In the genomic region with DNA sequence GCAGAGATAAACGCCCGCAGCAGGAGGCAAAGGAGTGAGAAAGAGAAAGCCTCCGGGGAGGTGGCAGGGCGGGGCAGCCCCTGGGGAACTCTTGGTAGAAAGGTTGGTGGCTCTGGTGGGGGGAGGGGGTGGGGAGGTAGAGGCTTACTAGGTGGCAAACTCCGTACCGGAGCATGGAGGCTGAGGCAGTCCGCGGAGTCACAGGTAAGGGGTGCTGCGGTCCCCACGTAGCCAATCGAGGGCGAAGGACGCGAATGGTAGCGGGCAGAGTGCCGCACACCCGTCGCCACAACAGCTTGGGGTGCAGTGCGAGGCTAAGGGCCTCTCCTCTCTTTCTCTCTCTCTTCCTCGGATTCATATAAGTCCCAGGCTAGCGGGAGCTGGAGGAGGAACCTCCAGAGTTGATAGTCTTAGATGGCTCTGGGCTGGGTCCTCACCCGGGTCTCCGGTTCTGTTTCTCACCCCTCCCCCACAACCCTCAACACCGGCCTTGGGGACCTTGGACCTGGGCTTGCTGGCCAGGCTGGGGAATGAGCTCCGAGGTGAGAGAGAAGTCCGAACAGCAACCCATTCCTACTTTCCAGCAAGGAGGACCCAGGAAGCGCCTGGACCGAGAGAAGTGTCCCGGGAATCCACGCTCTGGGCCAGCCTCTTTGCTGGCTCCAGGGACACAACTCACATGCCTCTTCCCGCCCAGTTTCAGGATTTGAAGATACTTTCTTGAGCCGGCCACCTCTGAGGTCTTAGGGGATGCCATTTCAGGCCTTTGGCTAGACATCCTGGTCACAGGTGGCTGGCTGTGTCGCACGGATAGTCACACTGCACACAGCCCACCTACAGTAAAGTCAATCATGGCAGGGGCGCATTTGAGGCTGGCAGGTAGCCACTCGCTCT, we compare ENCODE assay signal across 8 mouse cellular contexts. TPM values are rescaled to one million over a fixed set of nuclear protein-coding genes. Genes with fewer than 3 reads are reported as not detected.
DNase-seq lines count a peak whose midpoint lies in the region; ATAC-seq and TF ChIP-seq lines count a peak whose summit lies in the region.

No protein-coding gene starts in this region.

- 3% methylated on average over 36 of the region's 36 CpGs for WGBS in heart, embryonic 11.5 days (ENCODE audit: insufficient replicate concordance)
- 15% methylated on average over 36 of the region's 36 CpGs for WGBS in bone marrow, adult 2 months
- WGBS in hindbrain, postnatal 0 days: 7% methylated on average over 36 of the region's 36 CpGs
- 10% methylated on average over 35 of the region's 36 CpGs for WGBS in liver, embryonic 12.5 days (ENCODE audit: insufficient replicate concordance)
- WGBS in neural tube, embryonic 14.5 days: 6% methylated on average over 27 of the region's 36 CpGs

- no peaks in the 10 kb centered on the region for H3K9me3 ChIP-seq in heart, embryonic 11.5 days (replicated peaks; ENCODE audit: control insufficient read depth, low read length)
- no peaks in the 10 kb centered on the region for H3K9me3 ChIP-seq in hindbrain, postnatal 0 days (ENCODE audit: low read length)
- H3K9me3 ChIP-seq in liver, embryonic 12.5 days (replicated peaks): no peaks in the 10 kb centered on the region
- no peaks in the 10 kb centered on the region for H3K9me3 ChIP-seq in neural tube, embryonic 14.5 days (ENCODE audit: control insufficient read depth, low read length)

- TF ChIP-seq POLR2A in bone marrow, adult 2 months (IDR thresholded peaks at IDR 0.05; ENCODE audit: borderline replicate concordance, control insufficient read depth, low read depth, low read length): peak; percentile 70; the same call in 1 of the 2 replicates

- no peaks in the 10 kb centered on the region for H3K36me3 ChIP-seq in heart, embryonic 11.5 days (ENCODE audit: control insufficient read depth, insufficient read depth, low read length)
- H3K36me3 ChIP-seq in hindbrain, postnatal 0 days (ENCODE audit: insufficient read depth, low read length): no peaks in the 10 kb centered on the region
- H3K36me3 ChIP-seq in liver, embryonic 12.5 days: no peaks in the 10 kb centered on the region
- H3K36me3 ChIP-seq in neural tube, embryonic 14.5 days (ENCODE audit: control insufficient read depth, insufficient read depth, low read length): no peaks in the 10 kb centered on the region

- H3K4me1 ChIP-seq in heart, embryonic 11.5 days (ENCODE audit: control insufficient read depth, insufficient read depth, low read length): peaks cover 3% of the 10 kb centered on the region; the same call in 1 of the 2 replicates
- H3K4me1 ChIP-seq in bone marrow, adult 2 months (ENCODE audit: control insufficient read depth, insufficient read depth, low read length): no peaks in the 10 kb centered on the region; the same call in 1 of the 2 replicates
- H3K4me1 ChIP-seq in hindbrain, postnatal 0 days (ENCODE audit: insufficient read depth, low read length): peaks cover 13% of the 10 kb centered on the region
- H3K4me1 ChIP-seq in liver, embryonic 12.5 days: peaks cover 9% of the 10 kb centered on the region
- H3K4me1 ChIP-seq in neural tube, embryonic 14.5 days (ENCODE audit: control insufficient read depth, insufficient read depth, low read length): peaks cover 7% of the 10 kb centered on the region

- no peak for TF ChIP-seq CTCF in bone marrow, adult 2 months (IDR thresholded peaks at IDR 0.05; ENCODE audit: control insufficient read depth, insufficient read depth, low read length)
- TF ChIP-seq CTCF in hindbrain, postnatal 0 days (IDR thresholded peaks at IDR 0.05; ENCODE audit: low read depth): no peak

- DNase-seq in heart, adult 11 months: no peak
- DNase-seq in hindbrain, postnatal 0 days (ENCODE audit: low spot score): no peak
- DNase-seq in urinary bladder, postnatal 36 days (ENCODE audit: low spot score in 2 of 2): no peak
- no peak for DNase-seq in cerebellum, adult 11 months

- H3K27ac ChIP-seq in heart, embryonic 11.5 days (ENCODE audit: low read depth, low read length): no peak overlapping the region
- H3K27ac ChIP-seq in bone marrow, adult 2 months (ENCODE audit: control insufficient read depth, insufficient read depth, low read depth, low read length, poor library complexity): peak overlapping the region; percentile 74
- no peak overlapping the region for H3K27ac ChIP-seq in hindbrain, postnatal 0 days
- no peak overlapping the region for H3K27ac ChIP-seq in liver, embryonic 12.5 days
- no peak overlapping the region for H3K27ac ChIP-seq in neural tube, embryonic 14.5 days (ENCODE audit: low read depth, low read length)

- ATAC-seq in heart, embryonic 11.5 days (replicated peaks; ENCODE audit: insufficient number of reproducible peaks, low FRiP score, low TSS enrichment): no peak
- ATAC-seq in hindbrain, postnatal 0 days: peak; percentile 49; the same call in 1 of the 2 replicates
- ATAC-seq in liver, embryonic 12.5 days: peak; percentile 15; the same call in 1 of the 2 replicates
- ATAC-seq in neural tube, embryonic 14.5 days (ENCODE audit: low read depth): no peak

- H3K27me3 ChIP-seq in heart, embryonic 11.5 days (ENCODE audit: control insufficient read depth, insufficient read depth, low read length): peaks cover 10% of the 10 kb centered on the region; the same call in 1 of the 2 replicates
- no peaks in the 10 kb centered on the region for H3K27me3 ChIP-seq in hindbrain, postnatal 0 days (ENCODE audit: insufficient read depth, low read length)
- H3K27me3 ChIP-seq in liver, embryonic 12.5 days (replicated peaks): peaks cover 10% of the 10 kb centered on the region
- H3K27me3 ChIP-seq in neural tube, embryonic 14.5 days (ENCODE audit: control insufficient read depth, insufficient read depth, low read length): peaks cover 3% of the 10 kb centered on the region; the same call in 1 of the 2 replicates

- H3K4me2 ChIP-seq in heart, embryonic 11.5 days: peak overlapping the region; percentile 93
- H3K4me2 ChIP-seq in hindbrain, postnatal 0 days (ENCODE audit: low read depth, low read length): peak overlapping the region; percentile 63
- H3K4me2 ChIP-seq in liver, embryonic 12.5 days: peak overlapping the region; percentile 83
- peak overlapping the region; percentile 48 for H3K4me2 ChIP-seq in neural tube, embryonic 14.5 days (ENCODE audit: low read depth, low read length)

- peak overlapping the region; percentile 46 for H3K4me3 ChIP-seq in heart, embryonic 11.5 days (ENCODE audit: low read depth, low read length)
- peak overlapping the region; percentile 82 for H3K4me3 ChIP-seq in bone marrow, adult 2 months (replicated peaks; ENCODE audit: control insufficient read depth, low read depth, low read length)
- H3K4me3 ChIP-seq in hindbrain, postnatal 0 days (ENCODE audit: low read length): peak overlapping the region; percentile 28
- peak overlapping the region; percentile 54 for H3K4me3 ChIP-seq in liver, embryonic 12.5 days
- H3K4me3 ChIP-seq in neural tube, embryonic 14.5 days (ENCODE audit: low read depth, low read length): peak overlapping the region; percentile 15

- H3K9ac ChIP-seq in heart, embryonic 11.5 days (ENCODE audit: low read depth, low read length): peak overlapping the region; percentile 58; the same call in 1 of the 2 replicates
- H3K9ac ChIP-seq in hindbrain, postnatal 0 days (replicated peaks; ENCODE audit: low read length): no peak overlapping the region
- peak overlapping the region; percentile 32 for H3K9ac ChIP-seq in liver, embryonic 12.5 days
- 0 out of 2 replicates have a peak overlapping the region, but pooled peaks have one; percentile 25 for H3K9ac ChIP-seq in neural tube, embryonic 14.5 days (replicated peaks; ENCODE audit: low read depth, low read length)

RNA-seq across cellular contexts. Expression of a gene that starts 2.4 kb away (rescaled TPM):
- 0.14 and 0.15 TPM in 2 replicates for polyA plus RNA-seq in heart, embryonic 11.5 days (2014; fragmentation: Nextera tagmentation; extraction: Ambion mirVana)
- 3.5 and 5.4 TPM in 2 replicates for polyA plus RNA-seq in bone marrow, adult 2 months (2011; ENCODE audit: insufficient read depth, insufficient read length, low replicate concordance, missing spikeins)
- 0.21 TPM in 1 of 2 replicates, not detected in the other for total RNA-seq in hindbrain, postnatal 0 days (2014; rRNA removed)
- polyA plus RNA-seq in hindbrain, postnatal 0 days (2015; fragmentation: Nextera tagmentation; extraction: Ambion mirVana): 0.15 TPM in 1 of 2 replicates, not detected in the other
- 0.12 and 0.24 TPM in 2 replicates for polyA plus RNA-seq in liver, embryonic 12.5 days (2016; fragmentation: Nextera tagmentation; extraction: Ambion mirVana)
- polyA plus RNA-seq in neural tube, embryonic 14.5 days (2014; fragmentation: Nextera tagmentation; extraction: Ambion mirVana): not detected in 2 replicates

RNA-seq across cellular contexts. Expression of a gene that starts 12.1 kb away (rescaled TPM):
- polyA plus RNA-seq in heart, embryonic 11.5 days (2014; fragmentation: Nextera tagmentation; extraction: Ambion mirVana): 0.51 TPM in 1 of 2 replicates, not detected in the other
- polyA plus RNA-seq in bone marrow, adult 2 months (2011; ENCODE audit: insufficient read depth, insufficient read length, low replicate concordance, missing spikeins): not detected in 2 replicates
- 0.68 TPM in 1 of 2 replicates, not detected in the other for total RNA-seq in hindbrain, postnatal 0 days (2014; rRNA removed)
- 0.24 TPM in 1 of 2 replicates, not detected in the other for polyA plus RNA-seq in hindbrain, postnatal 0 days (2015; fragmentation: Nextera tagmentation; extraction: Ambion mirVana)
- polyA plus RNA-seq in liver, embryonic 12.5 days (2016; fragmentation: Nextera tagmentation; extraction: Ambion mirVana): not detected in 2 replicates
- not detected in 2 replicates for polyA plus RNA-seq in neural tube, embryonic 14.5 days (2014; fragmentation: Nextera tagmentation; extraction: Ambion mirVana)

Comparison
In these comparisons a context has a peak if more than half of its experiments do, and no peak if none do; other contexts are left out.
1. ATAC-seq: peak in hindbrain, postnatal 0 days (single experiment) and liver, embryonic 12.5 days (single experiment); none in heart, embryonic 11.5 days (single experiment) and neural tube, embryonic 14.5 days (single experiment).
2. H3K4me3 ChIP-seq: peak in every context shown above with its lines; median percentile 82 in bone marrow, adult 2 months; 54 in liver, embryonic 12.5 days; 46 in heart, embryonic 11.5 days; 28 in hindbrain, postnatal 0 days; 15 in neural tube, embryonic 14.5 days.
3. Peak in every context shown above with its lines, with median percentiles within 50 percentile points of each other: H3K4me2 ChIP-seq.